Mouse (Mus musculus) olfactory bulb, adult 2 months (tissue): Measurements from ENCODE around the gene Cenpo.

ENCODE experiments used
- CTCF ChIP-seq: fragments of 200-500 bp; IDR thresholded peaks from 2 replicates; pipeline ENCODE4 v1.5.1; 2012; ENCODE audit warnings: low read depth, mild to moderate bottlenecking, low read length, moderate library complexity; ENCODE audit not compliant: insufficient read depth
- POLR2A ChIP-seq: fragments of 200-500 bp; IDR thresholded peaks from 2 replicates; pipeline ENCODE4 v1.6.1; 2012; ENCODE audit warnings: mild to moderate bottlenecking, low read depth, low read length, moderate library complexity; ENCODE audit not compliant: insufficient read depth

DNA sequence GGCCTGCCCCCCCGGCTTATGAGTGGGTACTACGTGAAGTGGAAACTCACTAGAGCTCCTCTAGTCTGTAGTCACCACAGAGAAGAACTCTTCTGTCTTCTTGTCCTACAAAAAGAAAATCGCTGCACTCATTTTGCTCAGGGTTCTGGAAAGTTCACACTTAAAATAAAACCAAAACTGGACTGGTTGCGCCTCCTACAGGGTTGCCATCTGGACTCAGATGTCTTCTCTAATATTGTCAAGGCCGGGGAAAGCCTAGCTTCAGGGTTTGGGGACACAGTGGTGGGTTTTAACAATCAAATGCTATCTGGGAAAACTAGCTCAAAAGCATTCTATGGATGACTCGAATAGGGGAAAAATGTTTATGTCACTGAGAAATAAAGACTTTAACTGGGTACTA lies 15.7 kb upstream of the Cenpo start:
- TF ChIP-seq POLR2A, result no peak
- no peak for TF ChIP-seq CTCF
